Comparison of ENCODE assay signal across 14 mouse cellular contexts in the genomic region with DNA sequence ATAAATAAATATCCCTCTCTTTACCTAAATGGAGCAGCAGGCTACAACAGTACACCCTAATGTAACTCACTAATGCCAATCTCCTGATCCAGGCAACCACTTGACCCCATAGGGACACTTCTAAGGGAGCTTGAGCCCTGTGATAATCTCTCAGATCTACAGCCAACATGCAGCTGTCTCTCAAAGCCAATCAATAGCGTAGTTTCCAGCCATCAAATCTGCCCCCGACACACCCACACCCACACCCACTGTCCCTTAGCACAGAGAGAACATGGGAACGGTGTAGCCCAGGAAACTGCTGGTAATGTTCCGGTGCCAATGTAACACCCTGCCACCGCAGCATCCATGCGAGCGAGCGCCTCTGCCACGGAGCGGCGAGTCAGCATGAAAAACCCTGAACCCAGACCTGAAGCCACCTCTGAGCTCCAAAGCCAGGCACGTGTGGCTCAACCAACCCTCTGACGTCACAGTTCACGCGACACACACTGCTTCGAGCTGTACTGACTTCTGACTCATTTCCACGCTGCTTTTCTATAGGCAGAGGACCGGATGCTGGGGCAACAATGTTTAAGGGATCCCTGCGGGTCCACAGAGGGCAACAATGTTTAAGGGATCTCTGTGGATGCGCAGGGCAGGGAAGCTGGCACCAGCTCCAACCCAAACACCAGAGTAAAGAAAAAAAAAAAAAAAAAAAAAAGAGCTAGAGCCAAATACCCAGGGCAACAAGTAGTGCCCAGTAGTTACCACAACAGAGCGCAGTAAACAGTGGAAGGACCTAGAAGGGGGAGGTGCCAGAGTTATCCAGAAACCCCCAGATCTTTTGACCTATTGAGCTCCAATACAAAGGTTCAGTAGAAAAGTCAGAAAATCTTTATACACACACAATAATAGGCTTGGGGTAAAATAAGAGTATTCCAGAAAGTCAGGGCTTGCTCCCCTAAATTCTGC. TPM values are rescaled to one million over a fixed set of nuclear protein-coding genes. Genes with fewer than 3 reads are reported as not detected.
DNase-seq lines count a peak whose midpoint lies in the region; ATAC-seq and TF ChIP-seq lines count a peak whose summit lies in the region.
"Had no signal": no experiment of that assay in that cellular context is flagged by ENCODE, and none has a peak within 500 bp of the region (broad histone marks: within the 10 kb centered on the region; RNA-seq: fewer than 3 reads in every experiment).

No protein-coding gene starts in this region.

- no peak for DNase-seq in heart, embryonic 10.5 days (ENCODE audit: low spot score)
- DNase-seq in heart, adult 8-10 months (ENCODE audit: low spot score) = no peak
- peak; percentile 36 for DNase-seq in liver, postnatal 0 days
- DNase-seq in liver, embryonic 11.5 days (ENCODE audit: low spot score) = no peak
- no peak for DNase-seq in CH12.LX (ENCODE audit: extremely low read depth)
- no peak for DNase-seq in layer of hippocampus, adult 8-10 months (ENCODE audit: low spot score in 2 of 2)
- DNase-seq: adrenal gland, adult 2 months; cerebellum, adult 9-10 months; embryo, embryonic 11 days; kidney, adult 9 months had no signal

- no peaks in the 10 kb centered on the region for H3K9me3 ChIP-seq in heart, embryonic 10.5 days
- H3K9me3 ChIP-seq in liver, postnatal 0 days (ENCODE audit: low read length) = no peaks in the 10 kb centered on the region
- no peaks in the 10 kb centered on the region for H3K9me3 ChIP-seq in liver, embryonic 11.5 days (ENCODE audit: control insufficient read depth, low read length)
- no peaks in the 10 kb centered on the region for H3K9me3 ChIP-seq in CH12.LX (replicated peaks; ENCODE audit: low read length)
- H3K9me3 ChIP-seq: midbrain, embryonic 15.5 days; neural tube, embryonic 12.5 days had no signal

- no peaks in the 10 kb centered on the region for H3K27me3 ChIP-seq in heart, embryonic 10.5 days (ENCODE audit: insufficient read depth, poor library complexity, severe bottlenecking)
- no peaks in the 10 kb centered on the region for H3K27me3 ChIP-seq in liver, postnatal 0 days (ENCODE audit: insufficient read depth, low read length)
- H3K27me3 ChIP-seq in liver, embryonic 11.5 days (replicated peaks; ENCODE audit: control insufficient read depth, insufficient read depth, low read length) = no peaks in the 10 kb centered on the region
- no peaks in the 10 kb centered on the region for H3K27me3 ChIP-seq in CH12.LX (replicated peaks)
- H3K27me3 ChIP-seq: midbrain, embryonic 15.5 days; neural tube, embryonic 12.5 days had no signal

- peak; percentile 71 for ATAC-seq in liver, postnatal 0 days
- ATAC-seq in liver, embryonic 11.5 days (replicated peaks; ENCODE audit: low FRiP score) = no peak; the same call in 1 of the 2 replicates
- ATAC-seq: midbrain, embryonic 15.5 days had no signal

- H3K27ac ChIP-seq in heart, embryonic 10.5 days = 0 out of 2 replicates have a peak overlapping the region, but pooled peaks have one; percentile 6
- peak overlapping the region; percentile 40 for H3K27ac ChIP-seq in liver, postnatal 0 days (ENCODE audit: low read depth)
- H3K27ac ChIP-seq in liver, embryonic 11.5 days (ENCODE audit: low read depth, low read length) = no peak overlapping the region
- no peak overlapping the region for H3K27ac ChIP-seq in CH12.LX (ENCODE audit: insufficient read depth, low read depth)
- H3K27ac ChIP-seq in olfactory bulb, adult 2 months (ENCODE audit: insufficient read depth, low read depth, low read length) = no peak overlapping the region
- H3K27ac ChIP-seq: liver, embryonic 14.5 days; midbrain, embryonic 15.5 days; neural tube, embryonic 12.5 days had no signal

- in situ Hi-C loops in CH12.LX (cut with MboI; ENCODE audit: low pct_ligation_motif_present, low pct_unique_long_range_greater_than_20kb, low sequenced_read_pairs) = no loop called here

- no peak for TF ChIP-seq RAD21 in CH12.LX (IDR thresholded peaks at IDR 0.05; ENCODE audit: low read depth, low read length)

- no peak overlapping the region for H3K4me3 ChIP-seq in heart, embryonic 10.5 days
- H3K4me3 ChIP-seq in liver, postnatal 0 days (ENCODE audit: low read depth, low read length) = no peak overlapping the region
- no peak overlapping the region for H3K4me3 ChIP-seq in liver, embryonic 11.5 days (ENCODE audit: low read depth, low read length)
- H3K4me3 ChIP-seq in CH12.LX (replicated peaks in 1 of 3; ENCODE audit: low read depth in 2 of 3, low read length in 2 of 3, poor library complexity in 1 of 3) = no peak overlapping the region
- peak overlapping the region; percentile 8; the same call in 1 of the 2 replicates for H3K4me3 ChIP-seq in olfactory bulb, adult 2 months (ENCODE audit: insufficient read depth, low read depth, low read length)
- H3K4me3 ChIP-seq: midbrain, embryonic 15.5 days; neural tube, embryonic 12.5 days had no signal

- dilution Hi-C loops in CH12.LX (cut with MboI; ENCODE audit: extremely low pct_ligation_motif_present, extremely low pct_unique_long_range_greater_than_20kb, low sequenced_read_pairs) = no loop called here

- no peaks in the 10 kb centered on the region for H3K36me3 ChIP-seq in heart, embryonic 10.5 days
- H3K36me3 ChIP-seq in liver, postnatal 0 days (replicated peaks; ENCODE audit: insufficient read depth, low read length) = no peaks in the 10 kb centered on the region
- no peaks in the 10 kb centered on the region for H3K36me3 ChIP-seq in liver, embryonic 11.5 days (ENCODE audit: control insufficient read depth, insufficient read depth, low read length)
- H3K36me3 ChIP-seq in CH12.LX (replicated peaks in 1 of 2; ENCODE audit: control insufficient read depth in 1 of 2, insufficient read depth in 1 of 2, low read length in 1 of 2) = peaks cover 0 to 63% of the 10 kb centered on the region in 2 experiments
- H3K36me3 ChIP-seq: midbrain, embryonic 15.5 days; neural tube, embryonic 12.5 days had no signal

- TF ChIP-seq POLR2A in CH12.LX (IDR thresholded peaks at IDR 0.05; ENCODE audit: low read depth, low read length) = no peak
- no peak for TF ChIP-seq POLR2A in olfactory bulb, adult 2 months (IDR thresholded peaks at IDR 0.05; ENCODE audit: insufficient read depth, low read depth, low read length)

- H3K4me2 ChIP-seq in liver, postnatal 0 days (ENCODE audit: low read depth, low read length) = no peak overlapping the region
- no peak overlapping the region for H3K4me2 ChIP-seq in liver, embryonic 11.5 days
- no peak overlapping the region for H3K4me2 ChIP-seq in CH12.LX (ENCODE audit: insufficient read depth, low read depth, poor library complexity, severe bottlenecking)
- H3K4me2 ChIP-seq: midbrain, embryonic 15.5 days; neural tube, embryonic 12.5 days had no signal

- H3K79me2 ChIP-seq in CH12.LX (replicated peaks; ENCODE audit: control insufficient read depth, extremely low read depth, insufficient read depth, poor library complexity, severe bottlenecking) = peaks cover 44% of the 10 kb centered on the region

- WGBS in heart, embryonic 10.5 days = 86% methylated on average over 21 of the region's 21 CpGs
- WGBS in liver, postnatal 0 days (ENCODE audit: insufficient replicate concordance) = 83% methylated on average over 21 of the region's 21 CpGs
- WGBS in liver, embryonic 11.5 days = 86% methylated on average over 21 of the region's 21 CpGs
- 65% methylated on average over 21 of the region's 21 CpGs for WGBS in olfactory bulb, adult 2 months

- H3K4me1 ChIP-seq in heart, embryonic 10.5 days = peaks cover 9% of the 10 kb centered on the region; the same call in 1 of the 2 replicates
- peaks cover 18% of the 10 kb centered on the region for H3K4me1 ChIP-seq in liver, postnatal 0 days (ENCODE audit: insufficient read depth)
- H3K4me1 ChIP-seq in liver, embryonic 11.5 days (replicated peaks; ENCODE audit: control insufficient read depth, insufficient read depth, low read length) = peaks cover 8% of the 10 kb centered on the region
- peaks cover 26 to 85% of the 10 kb centered on the region in 2 experiments for H3K4me1 ChIP-seq in CH12.LX (ENCODE audit: control insufficient read depth in 1 of 2, insufficient read depth in 2 of 2)
- H3K4me1 ChIP-seq in olfactory bulb, adult 2 months (ENCODE audit: control insufficient read depth, insufficient read depth, low read length) = peaks cover 13% of the 10 kb centered on the region
- H3K4me1 ChIP-seq: midbrain, embryonic 15.5 days; neural tube, embryonic 12.5 days had no signal

- H3K9ac ChIP-seq in liver, postnatal 0 days (replicated peaks) = no peak overlapping the region
- no peak overlapping the region for H3K9ac ChIP-seq in liver, embryonic 11.5 days (ENCODE audit: low read depth, low read length)
- no peak overlapping the region for H3K9ac ChIP-seq in CH12.LX (ENCODE audit: insufficient read depth, low read depth)
- H3K9ac ChIP-seq: liver, embryonic 14.5 days; midbrain, embryonic 15.5 days; neural tube, embryonic 12.5 days had no signal

- no peak for TF ChIP-seq EP300 in liver, postnatal 0 days (IDR thresholded peaks at IDR 0.05; ENCODE audit: low read depth)
- TF ChIP-seq EP300 in CH12.LX (IDR thresholded peaks at IDR 0.05; ENCODE audit: low read length) = no peak

- TF ChIP-seq CTCF in liver, postnatal 0 days (IDR thresholded peaks at IDR 0.05; ENCODE audit: low read depth) = no peak
- TF ChIP-seq CTCF in CH12.LX (conservative IDR thresholded peaks at IDR 0.05 in 1 of 2, IDR thresholded peaks at IDR 0.05 in 1 of 2; ENCODE audit: low read depth in 2 of 2, low read length in 2 of 2) = no peak
- no peak for TF ChIP-seq CTCF in olfactory bulb, adult 2 months (IDR thresholded peaks at IDR 0.05; ENCODE audit: insufficient read depth, low read depth, low read length)

TF ChIP-seq in CH12.LX, 34 proteins besides CTCF, POLR2A, EP300 and RAD21:
- TF ChIP-seq TCF12 (IDR thresholded peaks at IDR 0.05; ENCODE audit: low read depth, low read length) (no peak), BHLHE40 (IDR thresholded peaks at IDR 0.05; ENCODE audit: low read depth, low read length) (peak; percentile 47)

RNA-seq across cellular contexts. Expression of gene Atxn1, which starts 47.5 kb away (rescaled TPM):
- 3.9 and 6.2 TPM in 2 replicates for polyA plus RNA-seq in heart, embryonic 10.5 days (2016; fragmentation: Nextera tagmentation; extraction: Ambion mirVana)
- 10 to 100 TPM; 33.5 to 37.8 (median 35.8) TPM for total RNA-seq in heart, adult 8-10 months (2022)
- 3.9 and 4.4 TPM in 2 replicates for polyA plus RNA-seq in liver, postnatal 0 days (2015; fragmentation: Nextera tagmentation; extraction: Ambion mirVana)
- polyA plus RNA-seq in liver, embryonic 11.5 days (2014; fragmentation: Nextera tagmentation; extraction: Ambion mirVana) = 1.6 and 2.3 TPM in 2 replicates
- total RNA-seq in CH12.LX (2012; rRNA removed) (13.1 and 13.6 TPM in 2 replicates), CH12.LX (2014; rRNA removed) (8.0 and 8.2 TPM in 2 replicates)
- polyA plus RNA-seq in CH12.LX (2012; ENCODE audit: insufficient read length, low read depth) = 9.3 and 9.7 TPM in 2 replicates
- 71.9 TPM in 1 of 2 replicates, not detected in the other for polyA plus RNA-seq in olfactory bulb, adult 2 months (2012; ENCODE audit: insufficient read depth, insufficient read length, low replicate concordance, missing spikeins)
- total RNA-seq in layer of hippocampus, adult 8-10 months (2022) = 100 to 1,000 TPM; 123 to 159 (median 132) TPM

Comparison
In these comparisons a context has a peak if more than half of its experiments do, and no peak if none do; other contexts are left out.
1. H3K27ac ChIP-seq: peak in heart, embryonic 10.5 days (single experiment) and liver, postnatal 0 days (single experiment); none in liver, embryonic 11.5 days (single experiment), CH12.LX (single experiment) and olfactory bulb, adult 2 months (single experiment).